Mouse (Mus musculus) cerebellum, postnatal 14 days (tissue): ENCODE results near the gene Cfap46.

ENCODE experiments used
- DNase-seq, 2 experiments: peaks; one replicate each; pipeline ENCODE4 v3.0.0; 2021; ENCODE audit warnings: mixed read lengths in 2 of 2

Gene Cfap46

GRCm38 (mm10) chr7:139579261-139579905 is 104.2 kb downstream of the Cfap46 start:
- DNase-seq, result no peak

- no peak for DNase-seq
Observed at GRCm38 (mm10) chr7:139576064-139576686, 107.4 kb downstream of the Cfap46 start.

- no peak for DNase-seq
Observed at GRCm38 (mm10) chr7:139572665-139573064, 111.0 kb downstream of the Cfap46 start.

- DNase-seq, result no peak
Observed at GRCm38 (mm10) chr7:139570788-139571187, 112.8 kb downstream of the Cfap46 start.

GRCm38 (mm10) chr7:139566533-139566932 is 117.1 kb downstream of the Cfap46 start:
- DNase-seq, result no peak

- peak in 1 of 2 experiments; percentile 26 for DNase-seq
Observed at GRCm38 (mm10) chr7:139565998-139566397, 117.6 kb downstream of the Cfap46 start.

- no peak for DNase-seq
Observed at GRCm38 (mm10) chr7:139564161-139564560, 119.5 kb downstream of the Cfap46 start.

GRCm38 (mm10) chr7:139563425-139563824 is 120.2 kb downstream of the Cfap46 start:
- DNase-seq, result no peak

- no peak for DNase-seq
Observed at GRCm38 (mm10) chr7:139559659-139560058, 124.0 kb downstream of the Cfap46 start.

- no peak for DNase-seq
Observed at GRCm38 (mm10) chr7:139556746-139557526, 126.7 kb downstream of the Cfap46 start.

GRCm38 (mm10) chr7:139556331-139556730 is 127.3 kb downstream of the Cfap46 start:
- DNase-seq, result no peak

GRCm38 (mm10) chr7:139551519-139551918 is 132.1 kb downstream of the Cfap46 start:
- DNase-seq, result no peak
